Mouse (Mus musculus): ENCODE measurements at regions not wholly inside any gene's neighbourhood (a gene's known extent, or its start where the extent isn't known, plus 50 kb on each side); places are given as distances from the start of the nearest gene placed in this dataset.

- TF ChIP-seq EP300 (IDR thresholded peaks at IDR 0.05; ENCODE audit: low read depth) (no peak), CTCF (IDR thresholded peaks at IDR 0.05; ENCODE audit: low read depth) (no peak)
Observed at GRCm38 (mm10) chr12:29335839-29336469, 192.2 kb upstream of the Myt1l start.

GRCm38 (mm10) chr12:29337336-29337735 lies 190.8 kb upstream of the Myt1l start:
- Histone ChIP-seq H3K27me3 (ENCODE audit: control insufficient read depth, insufficient read depth, low read length) (no peaks in the 10 kb centered on the region), H3K9me3 (replicated peaks; ENCODE audit: control insufficient read depth, low read length) (0 out of 2 replicates have a peak, but pooled peaks cover 3% of the 10 kb centered on the region), H3K9ac (replicated peaks; ENCODE audit: low read depth, low read length) (no peak overlapping the region), H3K4me1 (ENCODE audit: control insufficient read depth, insufficient read depth) (no peaks in the 10 kb centered on the region), H3K4me2 (ENCODE audit: low read depth, low read length) (no peak overlapping the region), H3K27ac (ENCODE audit: low read depth) (no peak overlapping the region), H3K36me3 (replicated peaks; ENCODE audit: control insufficient read depth, insufficient read depth, low read length) (no peaks in the 10 kb centered on the region), H3K4me3 (ENCODE audit: low read depth, low read length) (no peak overlapping the region)
- WGBS, result 78% methylated on average over 2 of the region's 2 CpGs
- TF ChIP-seq CTCF (IDR thresholded peaks at IDR 0.05; ENCODE audit: low read depth) (no peak), EP300 (IDR thresholded peaks at IDR 0.05; ENCODE audit: low read depth) (no peak)
- no peak for DNase-seq (ENCODE audit: low spot score)
- ATAC-seq (ENCODE audit: insufficient read depth, low read depth), result no peak

More at GRCm38 (mm10) chr12:29335839-29336469, 192.2 kb upstream of the Myt1l start:
- WGBS, result 77% methylated on average over 3 of the region's 3 CpGs
- Histone ChIP-seq H3K4me1 (ENCODE audit: control insufficient read depth, insufficient read depth) (no peaks in the 10 kb centered on the region), H3K9ac (replicated peaks; ENCODE audit: low read depth, low read length) (no peak overlapping the region), H3K27ac (ENCODE audit: low read depth) (no peak overlapping the region), H3K4me2 (ENCODE audit: low read depth, low read length) (no peak overlapping the region), H3K27me3 (ENCODE audit: control insufficient read depth, insufficient read depth, low read length) (no peaks in the 10 kb centered on the region), H3K36me3 (replicated peaks; ENCODE audit: control insufficient read depth, insufficient read depth, low read length) (no peaks in the 10 kb centered on the region), H3K4me3 (ENCODE audit: low read depth, low read length) (no peak overlapping the region), H3K9me3 (replicated peaks; ENCODE audit: control insufficient read depth, low read length) (0 out of 2 replicates have a peak, but pooled peaks cover 3% of the 10 kb centered on the region)
- ATAC-seq (ENCODE audit: insufficient read depth, low read depth) (no peak), DNase-seq (ENCODE audit: low spot score) (no peak)

GRCm38 (mm10) chr12:29341388-29341995 lies 186.7 kb upstream of the Myt1l start:
- Histone ChIP-seq H3K9me3 (replicated peaks; ENCODE audit: control insufficient read depth, low read length) (0 out of 2 replicates have a peak, but pooled peaks cover 3% of the 10 kb centered on the region), H3K27ac (ENCODE audit: low read depth) (no peak overlapping the region), H3K4me3 (ENCODE audit: low read depth, low read length) (no peak overlapping the region), H3K4me1 (ENCODE audit: control insufficient read depth, insufficient read depth) (no peaks in the 10 kb centered on the region), H3K4me2 (ENCODE audit: low read depth, low read length) (no peak overlapping the region), H3K36me3 (replicated peaks; ENCODE audit: control insufficient read depth, insufficient read depth, low read length) (no peaks in the 10 kb centered on the region), H3K27me3 (ENCODE audit: control insufficient read depth, insufficient read depth, low read length) (no peaks in the 10 kb centered on the region), H3K9ac (replicated peaks; ENCODE audit: low read depth, low read length) (no peak overlapping the region)
- no peak for TF ChIP-seq EP300 (IDR thresholded peaks at IDR 0.05; ENCODE audit: low read depth)
- TF ChIP-seq CTCF (IDR thresholded peaks at IDR 0.05; ENCODE audit: low read depth), result no peak
- DNase-seq (ENCODE audit: low spot score) (no peak), ATAC-seq (ENCODE audit: insufficient read depth, low read depth) (no peak)
- WGBS, result 49% methylated on average over 7 of the region's 7 CpGs

GRCm38 (mm10) chr12:29343147-29343852 lies 184.9 kb upstream of the Myt1l start:
- no peaks in the 10 kb centered on the region for H3K36me3 ChIP-seq (replicated peaks; ENCODE audit: control insufficient read depth, insufficient read depth, low read length)
- TF ChIP-seq EP300 (IDR thresholded peaks at IDR 0.05; ENCODE audit: low read depth) (no peak), CTCF (IDR thresholded peaks at IDR 0.05; ENCODE audit: low read depth) (no peak)
- H3K4me3 ChIP-seq (ENCODE audit: low read depth, low read length), result no peak overlapping the region
- H3K9ac ChIP-seq (replicated peaks; ENCODE audit: low read depth, low read length), result no peak overlapping the region
- 0 out of 2 replicates have a peak, but pooled peaks cover 3% of the 10 kb centered on the region for H3K9me3 ChIP-seq (replicated peaks; ENCODE audit: control insufficient read depth, low read length)
- no peaks in the 10 kb centered on the region for H3K27me3 ChIP-seq (ENCODE audit: control insufficient read depth, insufficient read depth, low read length)
- ATAC-seq (ENCODE audit: insufficient read depth, low read depth), result no peak
- H3K4me2 ChIP-seq (ENCODE audit: low read depth, low read length), result no peak overlapping the region
- WGBS, result 71% methylated on average over 12 of the region's 12 CpGs
- no peak for DNase-seq (ENCODE audit: low spot score)
- no peak overlapping the region for H3K27ac ChIP-seq (ENCODE audit: low read depth)
- H3K4me1 ChIP-seq (ENCODE audit: control insufficient read depth, insufficient read depth), result 0 out of 2 replicates have a peak, but pooled peaks cover under 1% of the 10 kb centered on the region

GRCm38 (mm10) chr12:29348698-29349097 lies 179.5 kb upstream of the Myt1l start:
- H3K4me3 ChIP-seq (ENCODE audit: low read depth, low read length), result no peak overlapping the region
- H3K36me3 ChIP-seq (replicated peaks; ENCODE audit: control insufficient read depth, insufficient read depth, low read length), result no peaks in the 10 kb centered on the region
- WGBS, result 25% methylated on average over 2 of the region's 2 CpGs
- H3K9ac ChIP-seq (replicated peaks; ENCODE audit: low read depth, low read length), result no peak overlapping the region
- TF ChIP-seq EP300 (IDR thresholded peaks at IDR 0.05; ENCODE audit: low read depth) (no peak), CTCF (IDR thresholded peaks at IDR 0.05; ENCODE audit: low read depth) (no peak)
- no peaks in the 10 kb centered on the region for H3K9me3 ChIP-seq (replicated peaks; ENCODE audit: control insufficient read depth, low read length)
- H3K27me3 ChIP-seq (ENCODE audit: control insufficient read depth, insufficient read depth, low read length), result no peaks in the 10 kb centered on the region
- peak; percentile 87 for ATAC-seq (ENCODE audit: insufficient read depth, low read depth)
- 0 out of 2 replicates have a peak overlapping the region, but pooled peaks have one; percentile 51 for H3K27ac ChIP-seq (ENCODE audit: low read depth)
- H3K4me2 ChIP-seq (ENCODE audit: low read depth, low read length), result no peak overlapping the region
- DNase-seq (ENCODE audit: low spot score), result peak; percentile 57
- peaks cover 13% of the 10 kb centered on the region for H3K4me1 ChIP-seq (ENCODE audit: control insufficient read depth, insufficient read depth)

All from heart, postnatal 0 days (tissue).